Mouse (Mus musculus): Measurements from ENCODE around the gene S1pr1. TPM values are rescaled to one million over a fixed set of nuclear protein-coding genes. Genes with fewer than 3 reads are reported as not detected.

S1pr1 gene
- polyA plus RNA-seq, 1 experiment from 2014 or later: 11.3 TPM

DNA sequence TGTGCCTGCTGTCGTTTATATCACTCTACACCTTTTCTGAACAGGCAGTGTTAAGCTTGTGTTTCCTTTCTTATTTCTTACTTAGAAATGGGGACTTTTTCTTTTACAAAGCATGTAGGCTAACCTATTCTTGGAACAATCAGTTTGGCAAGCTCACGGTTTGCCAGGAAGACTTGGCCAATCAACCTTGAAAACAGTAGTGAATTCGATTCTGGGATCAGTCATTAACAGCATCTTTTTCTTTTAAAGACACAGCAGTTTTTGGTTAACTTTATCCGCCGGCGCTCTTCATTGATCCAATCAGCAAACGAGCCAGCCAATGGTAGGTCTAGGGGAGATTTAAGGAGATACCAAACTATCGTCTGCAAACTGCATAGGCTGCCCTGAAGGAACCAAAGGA, 31.6 kb upstream of the S1pr1 start:
- no peak for ATAC-seq (replicated peaks; ENCODE audit: low FRiP score, low TSS enrichment, low read depth)
- 89% methylated on average over 8 of the region's 8 CpGs for WGBS

DNA sequence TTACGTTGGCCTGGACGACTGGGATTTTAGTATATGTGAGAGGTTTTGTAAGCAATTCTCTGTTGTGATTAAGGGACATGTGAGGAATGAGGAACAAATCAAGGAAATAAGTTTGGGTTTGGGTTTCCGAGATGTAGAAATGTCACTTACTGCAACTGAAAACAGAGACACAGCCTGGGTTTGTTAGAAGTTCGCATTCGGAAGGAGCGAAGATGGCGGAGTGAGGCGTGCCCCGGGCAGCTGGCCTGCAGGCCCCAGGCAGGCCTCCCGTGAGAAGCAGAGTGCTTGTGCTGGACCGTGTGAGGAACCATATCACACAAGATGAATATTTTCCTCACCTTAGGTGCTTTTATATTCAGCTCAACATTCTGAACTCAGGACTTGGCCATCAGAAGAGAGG, 30.2 kb upstream of the S1pr1 start:
- Histone ChIP-seq H3K36me3 (ENCODE audit: control insufficient read depth, insufficient read depth, low read length) (no peaks in the 10 kb centered on the region), H3K9ac (ENCODE audit: low read length) (no peak overlapping the region), H3K4me1 (replicated peaks; ENCODE audit: control insufficient read depth, insufficient read depth, low read length) (no peaks in the 10 kb centered on the region), H3K4me3 (ENCODE audit: low read depth, low read length) (no peak overlapping the region), H3K27ac (ENCODE audit: low read depth) (no peak overlapping the region), H3K4me2 (ENCODE audit: low read length) (no peak overlapping the region), H3K9me3 (ENCODE audit: control insufficient read depth, low read length) (no peaks in the 10 kb centered on the region), H3K27me3 (replicated peaks; ENCODE audit: control insufficient read depth, insufficient read depth, low read length) (no peaks in the 10 kb centered on the region)
- ATAC-seq (replicated peaks; ENCODE audit: low FRiP score, low TSS enrichment, low read depth) (no peak), DNase-seq (ENCODE audit: low spot score) (no peak)
- 85% methylated on average over 11 of the region's 11 CpGs for WGBS

More for the DNA sequence above, 31.6 kb upstream of the S1pr1 start:
- no peaks in the 10 kb centered on the region for H3K4me1 ChIP-seq (replicated peaks; ENCODE audit: control insufficient read depth, insufficient read depth, low read length)
- H3K27me3 ChIP-seq (replicated peaks; ENCODE audit: control insufficient read depth, insufficient read depth, low read length): no peaks in the 10 kb centered on the region
- no peak overlapping the region for H3K9ac ChIP-seq (ENCODE audit: low read length)
- no peak for DNase-seq (ENCODE audit: low spot score)
- H3K4me3 ChIP-seq (ENCODE audit: low read depth, low read length): no peak overlapping the region
- no peaks in the 10 kb centered on the region for H3K9me3 ChIP-seq (ENCODE audit: control insufficient read depth, low read length)
- H3K36me3 ChIP-seq (ENCODE audit: control insufficient read depth, insufficient read depth, low read length): no peaks in the 10 kb centered on the region
- H3K4me2 ChIP-seq (ENCODE audit: low read length): no peak overlapping the region
- H3K27ac ChIP-seq (ENCODE audit: low read depth): no peak overlapping the region

DNA sequence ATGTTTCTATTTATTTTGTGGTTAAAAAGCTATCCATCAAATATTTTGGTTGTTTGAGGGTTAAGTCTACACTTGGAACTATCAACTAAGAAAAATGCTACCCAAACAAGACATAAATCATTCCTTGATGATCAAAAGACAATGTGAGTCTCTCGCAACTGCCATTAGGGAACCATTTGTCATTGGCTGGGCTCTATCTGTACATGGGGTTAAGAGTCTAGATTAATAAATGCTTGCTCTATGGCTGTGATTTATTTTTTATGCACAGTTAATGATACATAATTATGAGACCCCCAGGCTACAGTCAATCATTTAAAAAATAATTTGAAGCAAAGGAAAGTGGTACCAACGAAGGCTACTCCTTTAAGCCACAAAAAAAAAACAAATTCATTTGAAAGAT, 23.7 kb upstream of the S1pr1 start:
- H3K9ac ChIP-seq (ENCODE audit: low read length): no peak overlapping the region
- H3K9me3 ChIP-seq (ENCODE audit: control insufficient read depth, low read length): no peaks in the 10 kb centered on the region
- H3K4me2 ChIP-seq (ENCODE audit: low read length): no peak overlapping the region
- no peaks in the 10 kb centered on the region for H3K36me3 ChIP-seq (ENCODE audit: control insufficient read depth, insufficient read depth, low read length)
- 46% methylated on average over 2 of the region's 2 CpGs for WGBS
- no peaks in the 10 kb centered on the region for H3K4me1 ChIP-seq (replicated peaks; ENCODE audit: control insufficient read depth, insufficient read depth, low read length)
- no peak for ATAC-seq (replicated peaks; ENCODE audit: low FRiP score, low TSS enrichment, low read depth)
- no peak overlapping the region for H3K27ac ChIP-seq (ENCODE audit: low read depth)
- H3K27me3 ChIP-seq (replicated peaks; ENCODE audit: control insufficient read depth, insufficient read depth, low read length): no peaks in the 10 kb centered on the region
- DNase-seq (ENCODE audit: low spot score): no peak
- no peak overlapping the region for H3K4me3 ChIP-seq (ENCODE audit: low read depth, low read length)

- Histone ChIP-seq H3K9me3 (ENCODE audit: control insufficient read depth, low read length) (no peaks in the 10 kb centered on the region), H3K36me3 (ENCODE audit: control insufficient read depth, insufficient read depth, low read length) (no peaks in the 10 kb centered on the region), H3K4me1 (replicated peaks; ENCODE audit: control insufficient read depth, insufficient read depth, low read length) (no peaks in the 10 kb centered on the region), H3K4me3 (ENCODE audit: low read depth, low read length) (no peak overlapping the region), H3K4me2 (ENCODE audit: low read length) (no peak overlapping the region), H3K27me3 (replicated peaks; ENCODE audit: control insufficient read depth, insufficient read depth, low read length) (no peaks in the 10 kb centered on the region), H3K9ac (ENCODE audit: low read length) (no peak overlapping the region), H3K27ac (ENCODE audit: low read depth) (no peak overlapping the region)
- no peak for DNase-seq (ENCODE audit: low spot score)
- WGBS: 74% methylated on average over 11 of the region's 11 CpGs
- no peak for ATAC-seq (replicated peaks; ENCODE audit: low FRiP score, low TSS enrichment, low read depth)
Measured at GRCm38 (mm10) chr3:115737785-115738318, 23.0 kb upstream of the S1pr1 start.

DNA sequence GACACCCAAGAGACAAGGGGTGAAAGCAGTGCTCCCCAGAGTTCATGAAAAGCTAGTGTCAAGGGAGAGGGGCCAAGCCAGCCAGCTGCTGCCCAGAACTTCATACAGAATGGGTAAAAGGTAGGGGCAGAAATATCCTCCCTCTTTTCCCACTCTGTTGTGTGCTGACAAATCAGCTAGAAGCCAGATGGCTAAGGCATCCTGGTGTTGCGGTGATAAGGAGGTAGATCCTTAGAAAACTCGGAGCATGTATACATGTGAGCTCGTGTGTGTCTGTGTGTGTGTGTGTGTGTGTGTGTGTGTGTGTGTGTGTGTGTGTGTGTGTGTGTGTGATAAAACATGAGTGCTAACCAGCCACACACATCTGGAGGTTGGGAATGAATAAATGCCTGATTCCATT, 20.7 kb upstream of the S1pr1 start:
- DNase-seq (ENCODE audit: low spot score): no peak
- H3K9me3 ChIP-seq (ENCODE audit: control insufficient read depth, low read length): no peaks in the 10 kb centered on the region
- no peaks in the 10 kb centered on the region for H3K36me3 ChIP-seq (ENCODE audit: control insufficient read depth, insufficient read depth, low read length)
- no peaks in the 10 kb centered on the region for H3K4me1 ChIP-seq (replicated peaks; ENCODE audit: control insufficient read depth, insufficient read depth, low read length)
- no peaks in the 10 kb centered on the region for H3K27me3 ChIP-seq (replicated peaks; ENCODE audit: control insufficient read depth, insufficient read depth, low read length)
- no peak overlapping the region for H3K9ac ChIP-seq (ENCODE audit: low read length)
- H3K27ac ChIP-seq (ENCODE audit: low read depth): no peak overlapping the region
- 74% methylated on average over 3 of the region's 3 CpGs for WGBS
- H3K4me3 ChIP-seq (ENCODE audit: low read depth, low read length): no peak overlapping the region
- ATAC-seq (replicated peaks; ENCODE audit: low FRiP score, low TSS enrichment, low read depth): no peak
- H3K4me2 ChIP-seq (ENCODE audit: low read length): no peak overlapping the region

- Histone ChIP-seq H3K27ac (ENCODE audit: low read depth) (no peak overlapping the region), H3K9me3 (ENCODE audit: control insufficient read depth, low read length) (no peaks in the 10 kb centered on the region), H3K4me2 (ENCODE audit: low read length) (no peak overlapping the region), H3K9ac (ENCODE audit: low read length) (no peak overlapping the region), H3K4me1 (replicated peaks; ENCODE audit: control insufficient read depth, insufficient read depth, low read length) (no peaks in the 10 kb centered on the region), H3K36me3 (ENCODE audit: control insufficient read depth, insufficient read depth, low read length) (no peaks in the 10 kb centered on the region), H3K27me3 (replicated peaks; ENCODE audit: control insufficient read depth, insufficient read depth, low read length) (no peaks in the 10 kb centered on the region), H3K4me3 (ENCODE audit: low read depth, low read length) (no peak overlapping the region)
- ATAC-seq (replicated peaks; ENCODE audit: low FRiP score, low TSS enrichment, low read depth) (no peak), DNase-seq (ENCODE audit: low spot score) (no peak)
- WGBS: 74% methylated on average over 3 of the region's 3 CpGs
Measured at GRCm38 (mm10) chr3:115734841-115735240, 20.0 kb upstream of the S1pr1 start.

- ATAC-seq (replicated peaks; ENCODE audit: low FRiP score, low TSS enrichment, low read depth) (no peak), DNase-seq (ENCODE audit: low spot score) (no peak)
- WGBS: 90% methylated on average over 7 of the region's 7 CpGs
- no peak overlapping the region for H3K9ac ChIP-seq (ENCODE audit: low read length)
- no peaks in the 10 kb centered on the region for H3K9me3 ChIP-seq (ENCODE audit: control insufficient read depth, low read length)
- no peak overlapping the region for H3K27ac ChIP-seq (ENCODE audit: low read depth)
- H3K27me3 ChIP-seq (replicated peaks; ENCODE audit: control insufficient read depth, insufficient read depth, low read length): no peaks in the 10 kb centered on the region
- no peaks in the 10 kb centered on the region for H3K36me3 ChIP-seq (ENCODE audit: control insufficient read depth, insufficient read depth, low read length)
- H3K4me1 ChIP-seq (replicated peaks; ENCODE audit: control insufficient read depth, insufficient read depth, low read length): no peaks in the 10 kb centered on the region
- H3K4me3 ChIP-seq (ENCODE audit: low read depth, low read length): no peak overlapping the region
- H3K4me2 ChIP-seq (ENCODE audit: low read length): no peak overlapping the region
Measured at GRCm38 (mm10) chr3:115730336-115730735, 15.5 kb upstream of the S1pr1 start.

DNA sequence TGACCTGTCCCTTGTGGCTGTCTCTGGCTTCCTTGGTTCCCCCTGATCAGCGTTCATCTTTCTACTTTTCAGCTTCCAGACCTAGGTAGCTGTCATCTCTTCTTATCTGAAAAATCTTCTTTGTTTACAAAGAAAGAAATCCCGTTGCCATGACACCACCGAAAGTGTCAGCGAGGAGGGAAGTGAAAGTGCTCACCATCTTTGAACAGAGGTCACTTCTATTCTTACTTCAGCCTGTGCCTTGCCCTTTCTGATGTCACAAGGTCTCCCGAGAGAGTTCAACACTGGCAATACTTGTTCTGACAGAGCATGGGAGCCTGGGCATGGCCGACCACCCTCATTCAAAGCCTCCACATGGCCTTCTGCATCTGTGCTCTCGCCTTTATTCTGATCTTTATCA, 14.3 kb upstream of the S1pr1 start:
- Histone ChIP-seq H3K27ac (ENCODE audit: low read depth) (no peak overlapping the region), H3K4me2 (ENCODE audit: low read length) (no peak overlapping the region), H3K9ac (ENCODE audit: low read length) (no peak overlapping the region), H3K36me3 (ENCODE audit: control insufficient read depth, insufficient read depth, low read length) (no peaks in the 10 kb centered on the region), H3K4me1 (replicated peaks; ENCODE audit: control insufficient read depth, insufficient read depth, low read length) (no peaks in the 10 kb centered on the region), H3K27me3 (replicated peaks; ENCODE audit: control insufficient read depth, insufficient read depth, low read length) (no peaks in the 10 kb centered on the region), H3K9me3 (ENCODE audit: control insufficient read depth, low read length) (no peaks in the 10 kb centered on the region), H3K4me3 (ENCODE audit: low read depth, low read length) (no peak overlapping the region)
- ATAC-seq (replicated peaks; ENCODE audit: low FRiP score, low TSS enrichment, low read depth): no peak
- 41% methylated on average over 7 of the region's 7 CpGs for WGBS
- DNase-seq (ENCODE audit: low spot score): no peak

GRCm38 (mm10) chr3:115728211-115728610, 13.3 kb upstream of the S1pr1 start:
- H3K27ac ChIP-seq (ENCODE audit: low read depth): no peak overlapping the region
- no peaks in the 10 kb centered on the region for H3K36me3 ChIP-seq (ENCODE audit: control insufficient read depth, insufficient read depth, low read length)
- H3K4me1 ChIP-seq (replicated peaks; ENCODE audit: control insufficient read depth, insufficient read depth, low read length): no peaks in the 10 kb centered on the region
- no peak for DNase-seq (ENCODE audit: low spot score)
- no peaks in the 10 kb centered on the region for H3K9me3 ChIP-seq (ENCODE audit: control insufficient read depth, low read length)
- H3K27me3 ChIP-seq (replicated peaks; ENCODE audit: control insufficient read depth, insufficient read depth, low read length): no peaks in the 10 kb centered on the region
- no peak overlapping the region for H3K9ac ChIP-seq (ENCODE audit: low read length)
- WGBS: 79% methylated on average over 3 of the region's 3 CpGs
- no peak overlapping the region for H3K4me2 ChIP-seq (ENCODE audit: low read length)
- ATAC-seq (replicated peaks; ENCODE audit: low FRiP score, low TSS enrichment, low read depth): no peak
- H3K4me3 ChIP-seq (ENCODE audit: low read depth, low read length): no peak overlapping the region

Measured in intestine, embryonic 14.5 days (tissue).